Mouse (Mus musculus) intestine, embryonic 15.5 days (tissue): ENCODE measurements at regions not wholly inside any gene's neighbourhood (a gene's known extent, or its start where the extent isn't known, plus 50 kb on each side); places are given as distances from the start of the nearest gene placed in this dataset.

Experiments used
- ATAC-seq: fragments of 200-750 bp; cut with Nextera tagmentation; 2 replicates; pipeline ENCODE4 v1.8.0; 2017; ENCODE audit warnings: moderate TSS enrichment, moderate library complexity
- H3K27ac ChIP-seq: fragments of 300-500 bp; sonication (generic); 2 replicates; pipeline ENCODE4 v1.5.1; 2015; ENCODE audit warnings: mild to moderate bottlenecking, inconsistent platforms
- H3K27me3 ChIP-seq: fragments of 300-500 bp; sonication (generic); replicated peaks from 2 replicates; pipeline ENCODE4 v1.6.1; 2015; ENCODE audit warnings: inconsistent platforms
- H3K36me3 ChIP-seq: fragments of 300-500 bp; sonication (generic); 2 replicates; pipeline ENCODE4 v1.6.1; 2015; ENCODE audit warnings: inconsistent platforms
- H3K4me1 ChIP-seq: fragments of 300-500 bp; sonication (generic); replicated peaks from 2 replicates; pipeline ENCODE4 v1.6.1; 2015; ENCODE audit warnings: inconsistent platforms
- H3K4me2 ChIP-seq: fragments of 300-500 bp; sonication (generic); replicated peaks from 2 replicates; pipeline ENCODE4 v1.6.1; 2015; ENCODE audit warnings: mild to moderate bottlenecking, inconsistent platforms
- H3K4me3 ChIP-seq: fragments of 300-500 bp; sonication (generic); replicated peaks from 2 replicates; pipeline ENCODE4 v1.5.1; 2015; ENCODE audit warnings: inconsistent platforms
- H3K9ac ChIP-seq: fragments of 300-500 bp; sonication (generic); 2 replicates; pipeline ENCODE4 v1.6.1; 2015; ENCODE audit warnings: inconsistent platforms
- H3K9me3 ChIP-seq: fragments of 300-500 bp; sonication (generic); 2 replicates; pipeline ENCODE4 v1.6.1; 2016; ENCODE audit warnings: inconsistent platforms
- WGBS: fragments of 180-500 bp; shearing (Covaris S2); methylation state at CpG from one replicate; pipeline ENCODE4 v1.1.7; 2015; 5-methylcytosine and 5-hydroxymethylcytosine counted together

- no peaks in the 10 kb centered on the region for H3K9me3 ChIP-seq
- no peak overlapping the region for H3K9ac ChIP-seq
- no peak overlapping the region for H3K4me3 ChIP-seq
- H3K27me3 ChIP-seq = no peaks in the 10 kb centered on the region
- H3K4me2 ChIP-seq = no peak overlapping the region
- no peak for ATAC-seq
- H3K36me3 ChIP-seq = no peaks in the 10 kb centered on the region
- no peaks in the 10 kb centered on the region for H3K4me1 ChIP-seq
- WGBS = 90% methylated on average over 1 of the region's 1 CpGs
- no peak overlapping the region for H3K27ac ChIP-seq
These were observed 209.5 kb upstream of the Rag2 start for GRCm38 (mm10) chr2:101415002-101415401.

GRCm38 (mm10) chr2:101416702-101417101 is 207.8 kb upstream of the Rag2 start:
- 50% methylated on average over 3 of the region's 3 CpGs for WGBS
- no peak for ATAC-seq
- Histone ChIP-seq H3K36me3 (no peaks in the 10 kb centered on the region), H3K4me3 (no peak overlapping the region), H3K4me1 (no peaks in the 10 kb centered on the region), H3K9ac (no peak overlapping the region), H3K4me2 (no peak overlapping the region), H3K27me3 (no peaks in the 10 kb centered on the region), H3K9me3 (no peaks in the 10 kb centered on the region), H3K27ac (no peak overlapping the region)

GRCm38 (mm10) chr2:101433141-101433895 is 191.2 kb upstream of the Rag2 start:
- WGBS = 76% methylated on average over 8 of the region's 8 CpGs
- H3K27me3 ChIP-seq = no peaks in the 10 kb centered on the region
- H3K4me2 ChIP-seq = no peak overlapping the region
- H3K9me3 ChIP-seq = no peaks in the 10 kb centered on the region
- H3K36me3 ChIP-seq = no peaks in the 10 kb centered on the region
- no peak overlapping the region for H3K9ac ChIP-seq
- no peaks in the 10 kb centered on the region for H3K4me1 ChIP-seq
- no peak overlapping the region for H3K27ac ChIP-seq
- ATAC-seq = no peak
- H3K4me3 ChIP-seq = no peak overlapping the region

GRCm38 (mm10) chr2:101440231-101440630 is 184.3 kb upstream of the Rag2 start:
- Histone ChIP-seq H3K4me1 (no peaks in the 10 kb centered on the region), H3K4me3 (no peak overlapping the region), H3K9ac (no peak overlapping the region), H3K9me3 (no peaks in the 10 kb centered on the region), H3K27ac (no peak overlapping the region), H3K27me3 (no peaks in the 10 kb centered on the region), H3K4me2 (no peak overlapping the region), H3K36me3 (no peaks in the 10 kb centered on the region)
- WGBS = 32% methylated on average over 5 of the region's 5 CpGs
- ATAC-seq = no peak

- Histone ChIP-seq H3K4me2 (no peak overlapping the region), H3K27me3 (no peaks in the 10 kb centered on the region), H3K9me3 (no peaks in the 10 kb centered on the region), H3K27ac (no peak overlapping the region), H3K4me3 (no peak overlapping the region), H3K4me1 (no peaks in the 10 kb centered on the region), H3K9ac (no peak overlapping the region), H3K36me3 (no peaks in the 10 kb centered on the region)
- ATAC-seq = no peak
- WGBS = 81% methylated on average over 5 of the region's 5 CpGs
These were observed 183.4 kb upstream of the Rag2 start for GRCm38 (mm10) chr2:101441081-101441630.

GRCm38 (mm10) chr2:101455591-101455990 is 168.9 kb upstream of the Rag2 start:
- Histone ChIP-seq H3K4me2 (no peak overlapping the region), H3K27ac (no peak overlapping the region), H3K9ac (no peak overlapping the region), H3K4me3 (no peak overlapping the region), H3K27me3 (no peaks in the 10 kb centered on the region), H3K4me1 (no peaks in the 10 kb centered on the region), H3K36me3 (no peaks in the 10 kb centered on the region), H3K9me3 (no peaks in the 10 kb centered on the region)
- no peak for ATAC-seq
- 72% methylated on average over 5 of the region's 5 CpGs for WGBS

GRCm38 (mm10) chr2:101458959-101459358 is 165.6 kb upstream of the Rag2 start:
- Histone ChIP-seq H3K36me3 (no peaks in the 10 kb centered on the region), H3K27ac (no peak overlapping the region)
- 89% methylated on average over 1 of the region's 1 CpGs for WGBS

GRCm38 (mm10) chr2:101462450-101462849 is 162.1 kb upstream of the Rag2 start:
- H3K9me3 ChIP-seq = no peaks in the 10 kb centered on the region
- H3K9ac ChIP-seq = no peak overlapping the region
- H3K4me2 ChIP-seq = no peak overlapping the region
- H3K27ac ChIP-seq = no peak overlapping the region
- H3K27me3 ChIP-seq = no peaks in the 10 kb centered on the region
- H3K4me3 ChIP-seq = no peak overlapping the region
- WGBS = 93% methylated on average over 1 of the region's 1 CpGs
- H3K4me1 ChIP-seq = 0 out of 2 replicates have a peak, but pooled peaks cover 4% of the 10 kb centered on the region
- ATAC-seq = no peak
- H3K36me3 ChIP-seq = no peaks in the 10 kb centered on the region

More at GRCm38 (mm10) chr2:101458959-101459358, 165.6 kb upstream of the Rag2 start:
- H3K4me1 ChIP-seq = no peaks in the 10 kb centered on the region
- no peaks in the 10 kb centered on the region for H3K9me3 ChIP-seq
- H3K27me3 ChIP-seq = no peaks in the 10 kb centered on the region
- no peak overlapping the region for H3K4me3 ChIP-seq
- no peak overlapping the region for H3K4me2 ChIP-seq
- no peak for ATAC-seq
- no peak overlapping the region for H3K9ac ChIP-seq

- Histone ChIP-seq H3K9me3 (no peaks in the 10 kb centered on the region), H3K4me2 (no peak overlapping the region), H3K4me1 (0 out of 2 replicates have a peak, but pooled peaks cover 4% of the 10 kb centered on the region), H3K27me3 (no peaks in the 10 kb centered on the region), H3K9ac (no peak overlapping the region), H3K27ac (no peak overlapping the region), H3K4me3 (no peak overlapping the region), H3K36me3 (no peaks in the 10 kb centered on the region)
- 61% methylated on average over 9 of the region's 9 CpGs for WGBS
- peak; percentile 10; the same call in 1 of the 2 replicates for ATAC-seq
These were observed 160.0 kb upstream of the Rag2 start for GRCm38 (mm10) chr2:101464291-101465140.

GRCm38 (mm10) chr2:101470569-101471100 is 153.9 kb upstream of the Rag2 start:
- no peak overlapping the region for H3K4me3 ChIP-seq
- no peaks in the 10 kb centered on the region for H3K9me3 ChIP-seq
- H3K4me1 ChIP-seq = no peaks in the 10 kb centered on the region
- no peaks in the 10 kb centered on the region for H3K27me3 ChIP-seq
- no peak overlapping the region for H3K9ac ChIP-seq
- H3K36me3 ChIP-seq = no peaks in the 10 kb centered on the region
- ATAC-seq = no peak
- H3K4me2 ChIP-seq = no peak overlapping the region
- no peak overlapping the region for H3K27ac ChIP-seq
- 85% methylated on average over 6 of the region's 6 CpGs for WGBS

- H3K27ac ChIP-seq = no peak overlapping the region
- H3K9ac ChIP-seq = no peak overlapping the region
- H3K4me3 ChIP-seq = no peak overlapping the region
- ATAC-seq = peak; percentile 77; the same call in 1 of the 2 replicates
- H3K9me3 ChIP-seq = no peaks in the 10 kb centered on the region
- no peaks in the 10 kb centered on the region for H3K36me3 ChIP-seq
- no peak overlapping the region for H3K4me2 ChIP-seq
- H3K4me1 ChIP-seq = no peaks in the 10 kb centered on the region
- H3K27me3 ChIP-seq = no peaks in the 10 kb centered on the region
- 32% methylated on average over 8 of the region's 8 CpGs for WGBS
These were observed 151.9 kb upstream of the Rag2 start for GRCm38 (mm10) chr2:101472449-101473115.

GRCm38 (mm10) chr2:101473116-101473485 is 151.4 kb upstream of the Rag2 start:
- Histone ChIP-seq H3K9ac (no peak overlapping the region), H3K27me3 (no peaks in the 10 kb centered on the region), H3K4me2 (no peak overlapping the region), H3K27ac (no peak overlapping the region), H3K36me3 (no peaks in the 10 kb centered on the region), H3K4me3 (no peak overlapping the region), H3K4me1 (no peaks in the 10 kb centered on the region), H3K9me3 (no peaks in the 10 kb centered on the region)
- no peak; the same call in 1 of the 2 replicates for ATAC-seq
- WGBS = 90% methylated on average over 4 of the region's 4 CpGs
